Mouse (Mus musculus): ENCODE results near the gene Renbp.

DNA sequence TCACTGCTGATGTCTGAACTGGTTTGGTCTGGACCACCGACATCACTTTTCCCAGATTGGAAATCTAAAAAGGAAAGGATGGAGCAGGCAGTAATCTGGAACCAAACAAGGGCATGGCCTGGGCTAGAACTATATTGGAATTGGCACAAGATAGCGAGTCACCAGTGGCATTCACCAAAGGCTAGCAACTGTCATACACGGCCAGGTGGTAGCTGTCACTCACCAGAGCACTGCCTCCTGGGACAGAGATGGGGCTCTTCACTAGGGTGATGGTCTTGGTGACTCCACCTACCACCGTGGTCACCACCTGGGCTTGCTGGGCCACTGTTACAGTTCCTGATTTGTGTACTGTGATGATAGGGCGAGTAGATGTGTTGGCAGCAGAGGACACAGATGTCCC lies 22.0 kb upstream of the Renbp start:
- TF ChIP-seq CTCF (IDR thresholded peaks at IDR 0.05; ENCODE audit: low read depth) = no peak
- no peak for TF ChIP-seq EP300 (IDR thresholded peaks at IDR 0.05; ENCODE audit: low read depth)
